Mouse (Mus musculus) kidney, adult 2 months (tissue): ENCODE measurements around the gene Cfap97d1. TPM values are rescaled to one million over a fixed set of nuclear protein-coding genes. Genes with fewer than 3 reads are reported as not detected.

ENCODE experiments used
- DNase-seq: peaks from one replicate; pipeline ENCODE4 v3.0.0; 2021
- H3K27ac ChIP-seq: fragments of 200-500 bp; 2 replicates; pipeline ENCODE4 v1.5.1; 2012; ENCODE audit warnings: low read depth, low read length, control low read depth, inconsistent platforms; ENCODE audit not compliant: insufficient read depth
- H3K27me3 ChIP-seq: fragments of 200-500 bp; replicated peaks from 2 replicates; pipeline ENCODE4 v1.6.1; 2012; ENCODE audit warnings: mild to moderate bottlenecking, moderate library complexity, low read length, inconsistent platforms; ENCODE audit not compliant: control insufficient read depth, insufficient read depth
- H3K36me3 ChIP-seq: fragments of 200-500 bp; 2 replicates; pipeline ENCODE4 v1.6.1; 2012; ENCODE audit warnings: mild to moderate bottlenecking, moderate library complexity, low read length, inconsistent platforms; ENCODE audit not compliant: control insufficient read depth, insufficient read depth
- H3K4me1 ChIP-seq: fragments of 200-500 bp; 2 replicates; pipeline ENCODE4 v1.6.1; 2011; ENCODE audit warnings: low read length; ENCODE audit not compliant: control insufficient read depth, insufficient read depth
- H3K4me3 ChIP-seq: fragments of 200-500 bp; 2 replicates; pipeline ENCODE4 v1.5.1; 2011; ENCODE audit warnings: mild to moderate bottlenecking, low read depth, low read length, control low read depth; ENCODE audit not compliant: insufficient read depth
- CTCF ChIP-seq: fragments of 200-500 bp; conservative IDR thresholded peaks from 2 replicates; pipeline ENCODE4 v1.5.1; 2011; ENCODE audit warnings: low read depth, mild to moderate bottlenecking, control low read depth, low read length, moderate library complexity, mixed read lengths; ENCODE audit not compliant: insufficient read depth, insufficient read length
- POLR2A ChIP-seq: fragments of 200-500 bp; IDR thresholded peaks from one replicate; pipeline ENCODE4 v1.6.1; 2011; ENCODE audit warnings: low read depth, low read length, control low read depth
- WGBS: fragments of 180-500 bp; shearing (Covaris S2); methylation state at CpG from one replicate; pipeline ENCODE4 v1.1.7; 2018; 5-methylcytosine and 5-hydroxymethylcytosine counted together
- polyA plus RNA-seq: library from polyadenylated mRNA; depleted of rRNA; stranded (reverse); fragments of >200 nt; gene quantifications from 2 replicates; pipeline ENCODE4 v1.2.3, GENCODE M21; 2012

Gene Cfap97d1
- polyA plus RNA-seq, 1 experiment, result not detected

DNA sequence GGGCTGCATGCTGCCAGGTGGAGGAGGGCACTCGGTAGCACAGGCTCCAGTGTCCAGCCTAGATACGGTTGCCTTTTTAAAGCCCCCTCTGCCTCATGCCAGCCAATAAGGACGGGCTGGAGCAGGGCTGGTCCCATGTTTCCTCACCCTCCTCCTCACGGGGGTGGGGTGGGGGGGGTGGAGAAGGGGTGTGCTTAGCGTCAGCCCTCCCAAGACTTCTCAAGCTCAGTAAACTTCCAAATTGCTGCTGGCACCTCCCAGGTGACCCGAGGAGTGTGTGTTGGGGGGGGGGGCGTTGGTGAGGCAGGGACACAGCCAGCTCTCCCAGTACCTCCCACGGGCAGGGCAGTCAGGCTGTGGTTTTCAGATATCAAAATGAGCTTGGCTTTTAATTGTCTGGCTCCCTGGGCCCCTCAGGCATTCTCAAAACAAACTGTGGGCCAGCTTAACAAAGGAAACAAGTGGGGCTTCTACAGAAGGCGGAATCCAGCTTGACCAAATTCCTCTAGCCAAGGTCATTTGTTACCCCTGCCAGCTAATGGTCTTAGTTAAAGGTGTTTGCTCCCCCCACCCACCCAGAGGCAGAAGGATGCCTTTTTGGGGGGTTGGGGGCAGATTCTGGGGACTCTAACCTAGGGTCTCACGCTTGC, 17.0 kb upstream of the Cfap97d1 start, which contains the start of gene Sost:
Sost (minus strand) TSS at position 51 of the 650 bp plus-strand sequence.
- no peaks in the 10 kb centered on the region for H3K4me1 ChIP-seq

DNA sequence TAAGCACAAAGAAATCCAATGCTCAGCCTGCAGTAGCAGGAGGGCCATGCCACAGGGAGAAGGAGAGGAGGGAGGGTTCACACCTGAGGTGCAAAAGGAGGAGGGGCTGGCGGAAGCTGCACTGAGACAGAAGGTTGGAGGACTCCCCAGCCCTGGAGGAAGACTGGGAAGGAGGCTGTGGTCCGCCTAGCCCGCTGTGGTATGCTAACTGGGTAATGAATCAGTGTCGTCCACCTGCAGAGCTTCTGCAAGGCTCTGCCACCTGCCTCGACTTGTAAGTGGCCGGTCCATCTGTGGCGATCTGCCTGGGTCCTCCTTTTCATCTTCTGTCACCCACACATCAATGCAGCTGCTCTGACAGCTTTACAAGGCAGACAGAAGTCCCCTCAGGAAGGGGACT, 15.8 kb upstream of the Cfap97d1 start:
- Histone ChIP-seq H3K27me3 (peaks cover 5% of the 10 kb centered on the region; the same call in 1 of the 2 replicates), H3K4me3 (no peak overlapping the region), H3K4me1 (no peaks in the 10 kb centered on the region), H3K27ac (no peak overlapping the region), H3K36me3 (no peaks in the 10 kb centered on the region)
- DNase-seq, result no peak
- 36% methylated on average over 7 of the region's 7 CpGs for WGBS
- TF ChIP-seq POLR2A (no peak), CTCF (no peak)

More for the DNA sequence above, 17.0 kb upstream of the Cfap97d1 start, which contains the start of gene Sost:
- TF ChIP-seq POLR2A (no peak), CTCF (no peak)
- Histone ChIP-seq H3K36me3 (no peaks in the 10 kb centered on the region), H3K27me3 (peaks cover 5% of the 10 kb centered on the region; the same call in 1 of the 2 replicates), H3K4me3 (no peak within 1 kb of the TSS), H3K27ac (no peak within 1 kb of the TSS)
- WGBS, result 48% methylated on average over 10 of the region's 10 CpGs
- DNase-seq, result no peak

DNA sequence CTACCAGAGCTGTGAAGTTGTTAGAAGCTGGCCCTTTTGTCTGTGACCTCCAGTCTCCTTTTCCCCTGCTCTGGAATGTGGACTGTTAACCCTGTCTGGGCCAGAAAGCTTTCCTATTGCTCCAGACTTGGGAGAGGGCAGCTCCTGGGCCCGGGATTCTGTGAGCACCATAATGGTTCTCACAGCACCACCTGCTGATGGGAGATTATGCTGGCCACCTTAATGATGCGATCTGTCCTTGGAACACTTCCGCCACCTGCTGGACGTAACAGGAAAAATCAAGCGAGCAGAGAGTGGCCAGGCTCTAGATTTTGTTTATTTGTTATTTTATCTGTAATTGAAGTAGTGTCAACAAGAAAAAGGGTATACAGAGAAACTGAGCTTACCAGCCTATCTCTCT, 15.3 kb upstream of the Cfap97d1 start:
- 0% methylated on average over 5 of the region's 5 CpGs for WGBS
- Histone ChIP-seq H3K4me3 (no peak overlapping the region), H3K27me3 (peaks cover 1% of the 10 kb centered on the region; the same call in 1 of the 2 replicates), H3K36me3 (no peaks in the 10 kb centered on the region), H3K27ac (no peak overlapping the region), H3K4me1 (no peaks in the 10 kb centered on the region)
- DNase-seq, result peak; percentile 88
- TF ChIP-seq POLR2A (no peak), CTCF (peak; percentile 100; the same call in 1 of the 2 replicates)

GRCm38 (mm10) chr11:101969835-101970234, 14.2 kb upstream of the Cfap97d1 start:
- DNase-seq, result no peak
- Histone ChIP-seq H3K4me3 (no peak overlapping the region), H3K36me3 (no peaks in the 10 kb centered on the region; the same call in 1 of the 2 replicates), H3K27me3 (no peaks in the 10 kb centered on the region), H3K4me1 (no peaks in the 10 kb centered on the region), H3K27ac (no peak overlapping the region)
- TF ChIP-seq POLR2A, result no peak
- TF ChIP-seq CTCF, result no peak
- WGBS, result 87% methylated on average over 13 of the region's 13 CpGs

- Histone ChIP-seq H3K4me3 (no peak overlapping the region), H3K36me3 (no peaks in the 10 kb centered on the region; the same call in 1 of the 2 replicates), H3K27ac (no peak overlapping the region), H3K4me1 (no peaks in the 10 kb centered on the region), H3K27me3 (no peaks in the 10 kb centered on the region)
- TF ChIP-seq POLR2A (no peak), CTCF (peak; percentile 65)
- DNase-seq, result peak; percentile 48
- WGBS, result 51% methylated on average over 3 of the region's 3 CpGs
These were observed 12.7 kb upstream of the Cfap97d1 start for GRCm38 (mm10) chr11:101971410-101971809.

- no peak overlapping the region for H3K4me3 ChIP-seq
- no peaks in the 10 kb centered on the region; the same call in 1 of the 2 replicates for H3K36me3 ChIP-seq
- DNase-seq, result no peak
- 74% methylated on average over 3 of the region's 3 CpGs for WGBS
- no peaks in the 10 kb centered on the region for H3K4me1 ChIP-seq
- no peaks in the 10 kb centered on the region for H3K27me3 ChIP-seq
- no peak overlapping the region for H3K27ac ChIP-seq
- TF ChIP-seq CTCF, result no peak
- no peak for TF ChIP-seq POLR2A
These were observed 12.0 kb upstream of the Cfap97d1 start for GRCm38 (mm10) chr11:101972097-101972496.

- DNase-seq, result no peak
- Histone ChIP-seq H3K36me3 (no peaks in the 10 kb centered on the region; the same call in 1 of the 2 replicates), H3K27ac (no peak overlapping the region), H3K27me3 (no peaks in the 10 kb centered on the region), H3K4me3 (no peak overlapping the region), H3K4me1 (0 out of 2 replicates have a peak, but pooled peaks cover under 1% of the 10 kb centered on the region)
- WGBS, result 96% methylated on average over 5 of the region's 5 CpGs
- no peak for TF ChIP-seq CTCF
- TF ChIP-seq POLR2A, result no peak
These were observed 11.4 kb upstream of the Cfap97d1 start for GRCm38 (mm10) chr11:101972651-101973050.
